Mouse (Mus musculus) embryonic facial prominence, embryonic 12.5 days (tissue): ENCODE data around the gene Pax9. TPM values are rescaled to one million over a fixed set of nuclear protein-coding genes. Genes with fewer than 3 reads are reported as not detected.
A peak's percentile ranks its signal among the peaks of the same experiment; 100 is the strongest.

Experiments used
- ATAC-seq: fragments of 200-750 bp; cut with Nextera tagmentation; 2 replicates; pipeline ENCODE4 v1.8.0; 2017; ENCODE audit not compliant: insufficient number of reproducible peaks, insufficient read depth, low FRiP score, low TSS enrichment
- H3K27ac ChIP-seq: fragments of 300-500 bp; sonication (generic); 2 replicates; pipeline ENCODE4 v1.5.1; 2016; ENCODE audit warnings: mild to moderate bottlenecking
- H3K27me3 ChIP-seq: fragments of 300-500 bp; sonication (generic); 2 replicates; pipeline ENCODE4 v1.6.1; 2016; ENCODE audit warnings: mild to moderate bottlenecking, moderate library complexity
- H3K36me3 ChIP-seq: fragments of 300-500 bp; sonication (generic); 2 replicates; pipeline ENCODE4 v1.6.1; 2016; ENCODE audit warnings: mild to moderate bottlenecking
- H3K4me1 ChIP-seq: fragments of 300-500 bp; sonication (generic); 2 replicates; pipeline ENCODE4 v1.6.1; 2016
- H3K4me2 ChIP-seq: fragments of 300-500 bp; sonication (generic); replicated peaks from 2 replicates; pipeline ENCODE4 v1.6.1; 2016; ENCODE audit warnings: mild to moderate bottlenecking, moderate library complexity
- H3K4me3 ChIP-seq: fragments of 300-500 bp; sonication (generic); 2 replicates; pipeline ENCODE4 v1.5.1; 2016; ENCODE audit warnings: mild to moderate bottlenecking
- H3K9ac ChIP-seq: fragments of 300-500 bp; sonication (generic); 2 replicates; pipeline ENCODE4 v1.6.1; 2016; ENCODE audit warnings: mild to moderate bottlenecking, moderate library complexity
- H3K9me3 ChIP-seq: fragments of 300-500 bp; sonication (generic); 2 replicates; pipeline ENCODE4 v1.6.1; 2016; ENCODE audit warnings: mild to moderate bottlenecking, moderate library complexity
- WGBS: fragments of 180-500 bp; shearing (Covaris S2); methylation state at CpG from one replicate; pipeline ENCODE4 v1.1.7; 2016; 5-methylcytosine and 5-hydroxymethylcytosine counted together
- polyA plus RNA-seq: library from polyadenylated mRNA; unstranded; fragments of >200 nt; fragmentation: Nextera tagmentation; extraction: Ambion mirVana; gene quantifications from 2 replicates; pipeline ENCODE4 v1.2.1, GENCODE M21; 2016

Gene Pax9
- polyA plus RNA-seq, 1 experiment from 2014 or later = 16.3 TPM

GRCm38 (mm10) chr12:56690366-56690765, 1.2 kb upstream of the Pax9 start:
- peaks cover 91% of the 10 kb centered on the region for H3K27me3 ChIP-seq
- WGBS = 4% methylated on average over 16 of the region's 16 CpGs
- H3K4me3 ChIP-seq = peak overlapping the region; percentile 52
- H3K4me2 ChIP-seq = peak overlapping the region; percentile 55
- no peaks in the 10 kb centered on the region for H3K9me3 ChIP-seq
- H3K36me3 ChIP-seq = no peaks in the 10 kb centered on the region
- no peak for ATAC-seq
- no peak overlapping the region for H3K9ac ChIP-seq
- 0 out of 2 replicates have a peak overlapping the region, but pooled peaks have one; percentile 80 for H3K27ac ChIP-seq
- H3K4me1 ChIP-seq = peaks cover 21% of the 10 kb centered on the region

- H3K4me1 ChIP-seq = peaks cover 22% of the 10 kb centered on the region
- H3K36me3 ChIP-seq = no peaks in the 10 kb centered on the region
- H3K9ac ChIP-seq = peak overlapping the region; percentile 57; the same call in 1 of the 2 replicates
- peak overlapping the region; percentile 52 for H3K4me3 ChIP-seq
- no peaks in the 10 kb centered on the region for H3K9me3 ChIP-seq
- H3K4me2 ChIP-seq = peak overlapping the region; percentile 55
- no peak for ATAC-seq
- WGBS = under 1% methylated on average over 12 of the region's 12 CpGs
- peak overlapping the region; percentile 80; the same call in 1 of the 2 replicates for H3K27ac ChIP-seq
- H3K27me3 ChIP-seq = peaks cover 93% of the 10 kb centered on the region
These were observed 566 bp upstream of the Pax9 start for GRCm38 (mm10) chr12:56691001-56691400.

GRCm38 (mm10) chr12:56692536-56692935, 969 bp downstream of the Pax9 start:
- H3K36me3 ChIP-seq = no peaks in the 10 kb centered on the region
- ATAC-seq = no peak
- peak overlapping the region; percentile 55 for H3K4me2 ChIP-seq
- H3K9me3 ChIP-seq = no peaks in the 10 kb centered on the region
- peak overlapping the region; percentile 57 for H3K9ac ChIP-seq
- peak overlapping the region; percentile 52 for H3K4me3 ChIP-seq
- WGBS = 2% methylated on average over 19 of the region's 19 CpGs
- peak overlapping the region; percentile 80 for H3K27ac ChIP-seq
- H3K27me3 ChIP-seq = peaks cover 96% of the 10 kb centered on the region
- H3K4me1 ChIP-seq = peaks cover 32% of the 10 kb centered on the region

GRCm38 (mm10) chr12:56693411-56694098, 2.0 kb downstream of the Pax9 start:
- WGBS = 9% methylated on average over 14 of the region's 14 CpGs
- Histone ChIP-seq H3K4me2 (peak overlapping the region; percentile 55), H3K27ac (no peak overlapping the region), H3K4me3 (peak overlapping the region; percentile 52), H3K36me3 (no peaks in the 10 kb centered on the region), H3K4me1 (peaks cover 34% of the 10 kb centered on the region), H3K9me3 (no peaks in the 10 kb centered on the region), H3K27me3 (peaks cover 91% of the 10 kb centered on the region), H3K9ac (peak overlapping the region; percentile 57; the same call in 1 of the 2 replicates)
- no peak for ATAC-seq

GRCm38 (mm10) chr12:56694361-56694760, 2.8 kb downstream of the Pax9 start:
- peak overlapping the region; percentile 52 for H3K4me3 ChIP-seq
- no peak overlapping the region for H3K9ac ChIP-seq
- H3K27me3 ChIP-seq = peaks cover 87% of the 10 kb centered on the region
- 0 out of 2 replicates have a peak overlapping the region, but pooled peaks have one; percentile 1 for H3K27ac ChIP-seq
- whole genome bisulfite sequencing = 6% methylated on average over 14 of the region's 14 CpGs
- H3K4me1 ChIP-seq = peaks cover 34% of the 10 kb centered on the region
- no peak for ATAC-seq
- H3K9me3 ChIP-seq = no peaks in the 10 kb centered on the region
- no peaks in the 10 kb centered on the region for H3K36me3 ChIP-seq
- H3K4me2 ChIP-seq = peak overlapping the region; percentile 55

- no peak for ATAC-seq
- peaks cover 88% of the 10 kb centered on the region for H3K27me3 ChIP-seq
- 2% methylated on average over 11 of the region's 11 CpGs for WGBS
- peaks cover 34% of the 10 kb centered on the region for H3K4me1 ChIP-seq
- H3K9ac ChIP-seq = peak overlapping the region; percentile 52; the same call in 1 of the 2 replicates
- H3K27ac ChIP-seq = 0 out of 2 replicates have a peak overlapping the region, but pooled peaks have one; percentile 1
- H3K9me3 ChIP-seq = no peaks in the 10 kb centered on the region
- H3K4me2 ChIP-seq = peak overlapping the region; percentile 55
- H3K36me3 ChIP-seq = no peaks in the 10 kb centered on the region
- H3K4me3 ChIP-seq = peak overlapping the region; percentile 52
These were observed 3.4 kb downstream of the Pax9 start for GRCm38 (mm10) chr12:56694936-56695335.

- Histone ChIP-seq H3K27ac (peak overlapping the region; percentile 76), H3K4me1 (peaks cover 30% of the 10 kb centered on the region), H3K4me3 (peak overlapping the region; percentile 52)
These were observed 4.0 kb downstream of the Pax9 start for GRCm38 (mm10) chr12:56695358-56696173.

GRCm38 (mm10) chr12:56696174-56697010, 4.8 kb downstream of the Pax9 start:
- Histone ChIP-seq H3K4me2 (peak overlapping the region; percentile 55), H3K27ac (peak overlapping the region; percentile 76)

More at GRCm38 (mm10) chr12:56695358-56696173, 4.0 kb downstream of the Pax9 start:
- Histone ChIP-seq H3K9me3 (no peaks in the 10 kb centered on the region), H3K4me2 (peak overlapping the region; percentile 55), H3K27me3 (peaks cover 88% of the 10 kb centered on the region), H3K36me3 (no peaks in the 10 kb centered on the region), H3K9ac (peak overlapping the region; percentile 56)
- peak; percentile 93 for ATAC-seq
- WGBS = under 1% methylated on average over 41 of the region's 41 CpGs

GRCm38 (mm10) chr12:56697011-56697740, 5.6 kb downstream of the Pax9 start:
- WGBS = under 1% methylated on average over 36 of the region's 36 CpGs
- peak overlapping the region; percentile 56 for H3K9ac ChIP-seq
- peak overlapping the region; percentile 55 for H3K4me2 ChIP-seq
- peaks cover 20% of the 10 kb centered on the region for H3K4me1 ChIP-seq
- no peaks in the 10 kb centered on the region for H3K36me3 ChIP-seq
- peak overlapping the region; percentile 52 for H3K4me3 ChIP-seq
- ATAC-seq = no peak
- H3K27ac ChIP-seq = peak overlapping the region; percentile 76
- H3K9me3 ChIP-seq = no peaks in the 10 kb centered on the region
- peaks cover 78% of the 10 kb centered on the region for H3K27me3 ChIP-seq

More at GRCm38 (mm10) chr12:56696174-56697010, 4.8 kb downstream of the Pax9 start:
- H3K4me3 ChIP-seq = peak overlapping the region; percentile 52
- peaks cover 83% of the 10 kb centered on the region for H3K27me3 ChIP-seq
- H3K9ac ChIP-seq = peak overlapping the region; percentile 56
- H3K4me1 ChIP-seq = peaks cover 24% of the 10 kb centered on the region
- H3K36me3 ChIP-seq = no peaks in the 10 kb centered on the region
- no peaks in the 10 kb centered on the region for H3K9me3 ChIP-seq
- no peak for ATAC-seq
- WGBS = under 1% methylated on average over 57 of the region's 57 CpGs

- WGBS = under 1% methylated on average over 12 of the region's 12 CpGs
- Histone ChIP-seq H3K36me3 (no peaks in the 10 kb centered on the region), H3K4me2 (peak overlapping the region; percentile 55), H3K27me3 (peaks cover 76% of the 10 kb centered on the region), H3K27ac (peak overlapping the region; percentile 76), H3K4me1 (peaks cover 16% of the 10 kb centered on the region), H3K9ac (peak overlapping the region; percentile 56), H3K4me3 (peak overlapping the region; percentile 52), H3K9me3 (no peaks in the 10 kb centered on the region)
- no peak for ATAC-seq
These were observed 6.2 kb downstream of the Pax9 start for GRCm38 (mm10) chr12:56697785-56698184.
